Mouse (Mus musculus) heart, adult 18-20 months (tissue): ENCODE results near the gene Tut1. TPM values are rescaled to one million over a fixed set of nuclear protein-coding genes. Genes with fewer than 3 reads are reported as not detected.
"Not testable (repeated sequence)": the region's sequence is repeated elsewhere in the genome, so short reads cannot be mapped to it uniquely, and the experiment has no call there.

Experiments
- DNase-seq, 2 experiments: peaks; one replicate each; pipeline ENCODE4 v3.0.0; 2021 to 2022; ENCODE audit warnings: mixed read lengths in 1 of 2
- total RNA-seq, 2 experiments: library from RNA; stranded (reverse); gene quantifications; 2 replicates each; pipeline ENCODE4 v1.2.3; 2021

Gene Tut1
- total RNA-seq, 2 experiments from 2014 or later = 8.2 to 9.5 TPM

GRCm38 (mm10) chr19:8942276-8942964 lies 11.2 kb upstream of the Tut1 start:
- DNase-seq = peak in 1 of 2 experiments; percentile 66

GRCm38 (mm10) chr19:8943047-8943446 lies 10.6 kb upstream of the Tut1 start:
- no peak for DNase-seq

- no peak for DNase-seq
These were observed 9.6 kb upstream of the Tut1 start for GRCm38 (mm10) chr19:8944062-8944461.

- DNase-seq = peak; percentile 69
These were observed 8.9 kb upstream of the Tut1 start for GRCm38 (mm10) chr19:8944750-8945149.

- no peak for DNase-seq
These were observed 8.4 kb upstream of the Tut1 start for GRCm38 (mm10) chr19:8945251-8945650.

- no peak for DNase-seq
These were observed 6.7 kb upstream of the Tut1 start for GRCm38 (mm10) chr19:8946929-8947328.

GRCm38 (mm10) chr19:8950190-8950589 lies 3.5 kb upstream of the Tut1 start:
- no peak for DNase-seq

- no peak for DNase-seq
These were observed 1.4 kb upstream of the Tut1 start for GRCm38 (mm10) chr19:8952241-8952640.

GRCm38 (mm10) chr19:8954171-8954570 lies 524 bp downstream of the Tut1 start:
- no peak for DNase-seq

- no peak for DNase-seq
These were observed 8.6 kb downstream of the Tut1 start for GRCm38 (mm10) chr19:8962256-8962655.

GRCm38 (mm10) chr19:8965075-8965474 lies 11.4 kb downstream of the Tut1 start:
- DNase-seq = no peak

GRCm38 (mm10) chr19:8965771-8966170 lies 12.1 kb downstream of the Tut1 start:
- DNase-seq = peak in 1 of 2 experiments; percentile 30

- no peak for DNase-seq
These were observed 12.5 kb downstream of the Tut1 start for GRCm38 (mm10) chr19:8966198-8966589.

GRCm38 (mm10) chr19:8966590-8967372 lies 13.1 kb downstream of the Tut1 start, which contains the start of gene Eef1g:
TSS of gene Eef1g (plus strand) at chr19:8967041.
- DNase-seq = peak; percentile 98 to 100

- no peak for DNase-seq
These were observed 13.7 kb downstream of the Tut1 start for GRCm38 (mm10) chr19:8967373-8967743.

- no peak for DNase-seq
These were observed 14.2 kb downstream of the Tut1 start for GRCm38 (mm10) chr19:8967893-8968292.

- not testable (repeated sequence) for DNase-seq
These were observed 18.8 kb downstream of the Tut1 start for GRCm38 (mm10) chr19:8972491-8972890.

GRCm38 (mm10) chr19:8974638-8975037 lies 21.0 kb downstream of the Tut1 start:
- DNase-seq = no peak

- no peak for DNase-seq
These were observed 21.8 kb downstream of the Tut1 start for GRCm38 (mm10) chr19:8975491-8975890.

GRCm38 (mm10) chr19:8976535-8976934 lies 22.9 kb downstream of the Tut1 start:
- peak; percentile 72 for DNase-seq

GRCm38 (mm10) chr19:8980771-8981170 lies 27.1 kb downstream of the Tut1 start:
- DNase-seq = peak in 1 of 2 experiments; percentile 67

GRCm38 (mm10) chr19:8981450-8982168 lies 28.0 kb downstream of the Tut1 start:
- DNase-seq = peak; percentile 60 to 67
